Mouse (Mus musculus) G1E (cell line): ENCODE data around the gene Pcbp3.

Experiments used
- CTCF ChIP-seq: IDR thresholded peaks from 2 replicates; pipeline ENCODE4 v1.5.1; 2012; ENCODE audit warnings: low read depth, low read length, inconsistent platforms, mixed read lengths
- GATA1 ChIP-seq: IDR thresholded peaks from 2 replicates; pipeline ENCODE4 v1.6.1; 2012; ENCODE audit warnings: borderline replicate concordance, low read length, inconsistent platforms, mixed read lengths
- GATA2 ChIP-seq: IDR thresholded peaks from 2 replicates; pipeline ENCODE4 v1.6.1; 2012; ENCODE audit warnings: low read depth, low read length, inconsistent platforms, borderline replicate concordance
- POLR2AphosphoS5 ChIP-seq: IDR thresholded peaks from 2 replicates; pipeline ENCODE4 v1.6.1; 2012; ENCODE audit warnings: low read depth, low read length, inconsistent platforms; ENCODE audit not compliant: insufficient replicate concordance
- TAL1 ChIP-seq: conservative IDR thresholded peaks from 2 replicates; pipeline ENCODE4 v1.6.1; 2012; ENCODE audit warnings: low read depth, low read length, inconsistent platforms, mixed read lengths

- TF ChIP-seq TAL1 = no peak
- TF ChIP-seq CTCF = no peak
- no peak for TF ChIP-seq POLR2AphosphoS5
- no peak for TF ChIP-seq GATA1
- no peak for TF ChIP-seq GATA2
Observed at GRCm38 (mm10) chr10:76958201-76958600, 3.5 kb downstream of the Pcbp3 start.
